Mouse (Mus musculus) left cerebral cortex, adult 8-10 months (tissue): ENCODE data around the gene Wdfy1. TPM values are rescaled to one million over a fixed set of nuclear protein-coding genes. Genes with fewer than 3 reads are reported as not detected.

Experiments used
- DNase-seq, 2 experiments: peaks; one replicate each; pipeline ENCODE4 v3.0.0; 2022; ENCODE audit warnings: low spot score in 2 of 2
- total RNA-seq, 4 experiments: library from RNA; stranded (reverse); gene quantifications; 2 replicates each; pipeline ENCODE4 v1.2.4; 2022

The Wdfy1 gene
- total RNA-seq, 4 experiments from 2014 or later, result 37.3 to 40.2 (median 38.7) TPM

DNA sequence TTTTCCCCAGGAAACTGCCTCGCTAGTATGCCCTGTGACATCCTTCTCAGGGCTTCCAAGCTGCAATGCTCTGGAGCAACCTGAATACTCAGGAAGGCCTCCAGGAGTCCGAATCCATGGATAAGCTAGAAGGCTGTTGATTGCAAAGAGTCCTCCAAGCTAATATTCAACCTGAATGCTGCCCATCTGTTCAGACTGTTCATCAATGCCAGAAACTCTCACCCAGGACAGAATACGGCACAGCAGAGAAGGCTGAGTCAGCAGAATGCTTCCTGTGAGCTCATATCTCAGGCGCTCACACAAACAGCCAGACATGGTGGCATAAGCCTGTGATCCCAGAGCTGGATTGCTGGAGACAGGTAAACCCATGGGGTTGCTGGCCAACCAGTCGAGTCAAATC lies 62.9 kb downstream of the Wdfy1 start:
- no peak for DNase-seq

DNA sequence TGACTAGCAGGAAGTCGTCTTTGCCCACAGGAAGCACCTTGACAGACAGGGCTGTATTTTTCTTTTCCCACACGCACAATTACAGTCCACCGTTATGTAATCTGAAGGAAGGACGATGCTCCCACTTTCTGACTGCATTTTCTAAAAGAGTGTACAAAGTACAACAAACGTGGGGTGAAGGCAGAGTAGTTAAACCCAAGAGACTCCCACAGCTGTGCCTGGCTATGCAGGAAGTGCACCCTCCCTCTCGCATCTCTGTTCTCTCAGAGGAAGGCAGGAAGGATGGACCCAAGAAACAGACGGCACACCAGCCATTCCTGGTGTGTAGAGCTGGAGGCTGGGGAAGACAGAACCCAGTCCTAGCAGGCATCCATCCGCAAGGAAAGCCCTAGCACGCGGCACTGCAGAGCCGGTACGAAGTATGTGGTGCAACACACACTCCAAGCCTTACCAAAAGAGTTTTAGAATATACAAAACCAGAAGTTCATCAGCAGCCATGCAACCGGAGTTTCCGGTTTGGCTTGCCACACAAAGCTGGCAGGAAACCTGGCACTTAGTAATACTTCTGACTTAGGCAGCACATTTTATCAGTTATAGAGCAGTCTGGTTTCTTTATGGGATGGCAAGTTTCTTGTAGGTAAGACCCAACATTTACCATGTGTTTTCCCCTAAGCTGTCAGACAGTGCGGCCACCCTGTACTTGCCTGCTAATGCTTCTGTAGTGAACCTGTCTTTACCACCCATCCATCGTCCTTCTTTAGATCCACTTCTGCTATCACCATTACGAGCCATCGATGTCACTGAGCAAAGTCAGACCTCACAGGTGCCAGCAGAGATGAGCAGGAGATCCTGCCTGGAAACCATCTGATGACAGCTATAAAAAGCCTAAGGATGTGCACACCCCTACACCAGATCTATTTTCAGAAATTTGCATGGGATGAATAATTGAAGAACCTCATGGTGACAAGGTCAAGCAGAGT lies 64.5 kb downstream of the Wdfy1 start:
- peak in 1 of 2 experiments; percentile 48 for DNase-seq

DNA sequence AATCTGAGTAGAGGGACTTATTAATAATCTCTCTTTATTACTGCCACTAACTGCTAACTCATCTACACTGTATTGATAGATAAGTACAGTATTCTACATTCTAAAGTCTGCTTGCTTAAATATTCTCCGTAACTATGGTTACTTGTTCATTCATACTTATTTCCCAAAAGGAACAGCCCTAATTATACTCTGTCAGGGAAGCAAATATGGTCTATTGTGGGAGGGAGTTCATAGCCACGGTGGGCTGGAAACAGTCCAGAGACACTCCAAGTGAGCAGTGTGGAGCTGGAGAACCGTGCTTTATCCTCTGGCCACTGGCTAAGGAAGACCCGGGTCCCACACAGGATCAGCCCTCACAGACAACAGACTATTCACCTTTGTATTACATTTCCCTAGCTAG lies 65.3 kb downstream of the Wdfy1 start:
- no peak for DNase-seq

DNA sequence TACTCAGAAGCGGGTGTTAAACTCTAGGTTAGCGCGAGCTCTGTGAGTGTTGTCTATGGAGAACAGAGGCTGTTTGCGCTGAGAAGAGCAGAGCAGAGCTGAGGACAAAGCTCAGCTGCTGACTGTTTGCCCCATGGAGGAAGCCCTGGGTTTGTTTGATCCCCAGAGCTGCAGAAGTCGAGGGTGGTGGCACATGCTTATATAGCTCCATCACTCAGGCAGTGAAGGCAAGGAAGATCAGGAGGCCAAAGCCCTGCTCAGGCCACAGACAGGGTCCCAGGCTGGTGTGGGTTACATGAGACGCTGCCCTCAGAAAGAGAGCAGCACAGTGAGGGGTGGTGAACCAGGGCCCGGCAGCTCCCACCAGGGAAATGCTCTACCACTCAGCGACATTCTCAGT lies 65.7 kb downstream of the Wdfy1 start:
- no peak for DNase-seq

DNA sequence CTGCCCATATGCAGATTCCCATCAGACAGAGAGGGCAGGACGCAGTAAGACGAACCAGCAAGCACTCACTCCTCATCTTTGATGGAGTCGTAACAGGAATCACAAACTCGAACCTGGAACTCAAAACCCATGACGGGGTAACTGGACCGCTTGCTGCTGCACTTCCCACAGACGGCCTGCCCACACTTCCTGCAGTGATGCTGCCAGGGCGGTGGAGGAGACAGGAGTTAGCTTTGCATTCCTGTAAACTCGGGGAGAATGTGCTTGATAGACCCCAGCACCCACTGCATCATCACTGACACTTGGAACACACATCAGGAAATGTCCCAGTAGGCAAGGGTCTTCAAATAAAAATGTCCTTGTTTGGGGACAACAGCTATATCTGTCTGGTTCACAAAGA lies 68.6 kb downstream of the Wdfy1 start:
- DNase-seq, result no peak

DNA sequence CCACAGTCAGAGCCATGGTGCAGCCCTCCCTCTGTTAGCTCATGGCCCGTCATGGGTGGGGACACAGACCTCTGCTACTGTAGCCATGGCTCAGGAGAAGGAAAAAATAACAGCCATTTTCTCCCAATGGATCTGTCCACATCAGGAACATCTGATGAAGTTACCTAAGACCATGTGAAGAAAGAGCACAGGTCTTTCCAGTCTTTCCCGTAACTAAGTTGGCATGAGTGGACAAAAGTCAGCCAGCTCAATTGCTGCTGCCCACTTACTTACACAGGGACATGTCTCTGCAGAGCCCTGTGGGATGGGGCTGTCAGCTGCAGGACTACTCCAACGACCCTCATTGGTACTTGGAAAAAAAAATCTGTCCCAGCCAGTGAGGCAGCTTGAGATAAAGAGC lies 69.2 kb downstream of the Wdfy1 start:
- no peak for DNase-seq

DNA sequence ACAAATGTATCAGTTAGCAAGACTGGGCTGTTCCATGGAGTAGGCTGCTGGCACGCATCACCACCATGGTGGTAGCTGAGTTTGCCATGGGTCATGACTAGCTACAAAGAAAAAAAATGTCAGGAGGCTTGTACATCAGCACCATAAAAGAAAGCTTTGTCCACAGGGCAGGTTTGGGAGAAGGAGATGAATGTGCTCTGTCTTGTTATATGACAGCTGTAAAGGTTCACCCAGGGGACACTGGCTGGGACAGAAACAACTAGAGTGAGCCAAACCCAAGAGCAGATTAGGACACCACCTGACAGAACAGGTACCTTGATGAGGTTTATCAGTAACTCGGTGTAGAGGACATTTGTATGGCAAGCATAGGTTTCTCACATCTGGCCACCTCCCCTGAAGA lies 71.3 kb downstream of the Wdfy1 start:
- no peak for DNase-seq

DNA sequence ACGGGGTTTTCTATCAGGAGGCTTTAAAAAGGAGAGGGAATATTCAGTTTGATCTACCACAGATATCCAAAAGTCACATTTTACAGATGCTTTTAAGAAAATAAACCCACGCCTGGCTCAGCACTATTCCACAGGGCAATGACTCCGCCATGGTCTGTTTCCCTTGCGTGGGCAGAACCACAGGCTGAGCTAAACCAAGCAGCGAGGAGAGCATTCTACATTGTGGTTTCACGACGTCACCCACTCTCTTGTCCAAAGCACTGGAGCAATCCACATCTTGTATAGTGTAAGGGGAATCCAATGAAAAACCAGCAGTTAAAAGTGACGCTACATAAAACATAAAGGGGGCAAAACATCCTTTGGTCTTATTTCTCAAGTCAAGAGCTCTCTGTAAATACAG lies 72.4 kb downstream of the Wdfy1 start:
- no peak for DNase-seq

DNA sequence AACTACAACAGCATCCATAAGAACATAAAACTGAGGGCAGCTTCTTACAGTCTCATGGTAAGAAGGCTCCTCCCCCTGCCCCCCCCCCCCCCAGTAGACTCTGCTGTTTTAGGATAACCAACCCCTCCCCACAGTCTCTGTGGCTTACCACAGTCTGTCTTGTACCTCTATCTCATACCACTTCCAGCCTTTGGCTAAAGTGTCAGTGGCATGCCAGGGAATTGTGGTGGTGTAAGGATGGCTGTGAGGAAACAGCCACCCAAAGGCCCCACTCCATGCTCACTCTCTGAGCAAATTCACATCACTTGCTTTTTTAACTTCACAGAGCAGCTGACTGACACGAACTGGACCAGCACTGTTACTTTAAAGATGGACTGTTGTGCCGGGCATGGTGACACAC lies 77.4 kb downstream of the Wdfy1 start:
- DNase-seq, result no peak

DNA sequence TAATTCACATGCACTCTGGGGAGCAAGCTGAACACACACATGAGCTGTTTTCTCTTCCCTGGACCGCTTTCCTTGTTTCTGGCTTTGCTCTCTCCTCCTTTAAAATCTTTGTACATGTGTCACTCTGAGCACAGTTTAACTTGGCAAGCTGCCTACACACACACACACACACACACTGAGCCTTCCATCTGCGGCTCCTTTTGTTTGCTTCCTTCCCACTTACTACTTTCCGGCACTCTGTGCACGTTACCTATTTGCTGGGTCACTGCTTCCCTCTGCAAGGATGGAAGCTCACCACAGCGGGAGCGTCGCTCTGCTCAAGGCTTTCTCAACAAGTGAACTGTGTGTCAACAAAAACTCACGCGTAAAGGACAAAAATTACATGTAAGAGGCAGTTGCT lies 78.6 kb downstream of the Wdfy1 start:
- no peak for DNase-seq

DNA sequence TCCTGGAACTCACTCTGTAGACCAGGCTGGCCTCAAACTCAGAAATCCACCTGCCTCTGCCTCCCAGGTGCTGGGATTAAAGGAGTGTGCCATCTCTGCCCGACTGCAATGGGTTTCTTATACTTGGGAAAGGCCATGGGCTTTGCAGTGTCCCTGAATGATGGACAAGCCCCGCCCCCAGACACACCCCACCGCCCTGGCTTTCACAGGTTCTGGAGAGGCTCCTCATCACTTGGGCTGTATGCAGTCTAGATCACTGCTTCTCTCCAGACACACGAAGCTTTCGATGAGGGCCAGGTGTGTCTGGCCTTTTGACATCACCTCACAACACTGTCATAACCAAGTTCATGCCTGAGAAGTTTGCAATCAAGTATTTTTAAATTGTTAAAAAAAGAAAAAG lies 79.0 kb downstream of the Wdfy1 start:
- DNase-seq, result no peak

DNA sequence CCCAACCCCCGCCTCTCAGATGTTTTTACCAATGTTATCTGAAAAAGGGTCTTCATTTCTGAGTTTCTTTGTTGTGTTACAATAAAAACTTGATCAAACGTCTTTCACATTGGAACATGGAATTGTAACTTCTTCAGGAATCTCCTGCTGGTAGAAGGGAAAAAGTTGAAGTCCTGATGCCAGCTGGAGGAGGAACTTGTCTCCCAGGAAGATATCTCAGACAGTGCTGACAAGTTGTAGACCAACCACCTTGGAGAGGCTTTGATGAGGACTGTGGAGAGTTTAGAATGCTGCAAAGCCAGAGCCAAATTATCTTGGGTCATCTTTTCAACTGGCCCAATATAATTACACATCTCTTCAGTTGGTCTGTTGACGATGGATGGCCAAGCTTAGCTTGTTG lies 83.5 kb downstream of the Wdfy1 start:
- no peak for DNase-seq

DNA sequence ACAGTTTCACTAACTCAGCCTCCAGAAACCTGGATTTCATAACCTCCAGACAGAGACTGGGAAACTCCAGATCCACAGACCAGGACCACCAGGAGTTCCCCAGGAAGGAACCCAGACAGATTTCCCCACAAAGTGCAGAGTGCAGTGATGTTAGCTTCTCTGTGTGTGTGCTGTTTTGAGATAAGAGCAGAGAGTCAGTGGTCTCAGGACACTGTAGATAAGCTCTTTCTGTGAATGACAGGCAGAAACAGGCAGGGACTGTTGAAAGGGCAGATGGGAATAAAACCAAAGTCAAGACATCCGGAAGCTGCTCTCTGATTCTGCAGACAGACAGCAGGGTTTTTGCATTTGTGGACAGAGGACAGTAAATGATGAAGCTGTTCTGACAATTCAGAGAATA lies 88.7 kb downstream of the Wdfy1 start:
- no peak for DNase-seq

DNA sequence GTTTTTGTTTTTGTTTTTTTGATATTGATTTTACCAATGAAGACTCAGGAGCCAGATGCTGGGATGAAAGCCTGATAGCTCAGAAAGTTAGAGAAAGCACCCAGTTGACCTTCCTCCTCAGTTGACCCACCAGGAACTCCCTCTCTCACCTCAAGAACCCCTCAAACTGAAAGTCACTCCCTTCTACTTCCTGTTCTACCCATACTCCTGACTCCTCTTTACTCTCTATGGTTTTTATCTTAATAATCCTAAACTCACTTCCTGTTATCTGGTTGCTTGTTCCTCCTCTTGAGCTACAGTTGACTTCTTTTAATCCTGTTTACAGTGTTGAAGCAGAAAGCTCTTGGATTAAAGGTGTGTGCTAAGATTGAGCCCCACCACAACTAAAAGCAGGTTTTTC lies 91.9 kb downstream of the Wdfy1 start:
- DNase-seq, result no peak

DNA sequence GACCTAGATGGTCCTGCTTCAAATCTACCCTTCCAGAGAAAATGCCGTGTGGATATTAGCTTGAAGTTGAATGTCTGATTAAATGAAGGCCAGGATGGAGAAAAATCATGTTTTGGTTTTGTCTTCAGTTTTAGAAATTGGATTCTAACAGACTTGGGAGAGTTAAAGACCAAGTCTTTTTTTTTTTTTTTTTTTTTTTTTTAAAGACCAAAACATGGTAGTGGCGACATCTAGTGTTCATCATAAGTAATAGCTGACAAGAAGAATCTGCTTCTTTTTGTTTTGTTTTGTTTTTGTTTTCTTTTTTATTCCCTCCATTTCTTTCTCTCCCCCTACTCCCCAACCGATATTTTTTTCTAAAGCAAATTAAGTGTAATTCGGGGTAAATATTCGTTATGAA lies 93.0 kb downstream of the Wdfy1 start:
- no peak for DNase-seq

DNA sequence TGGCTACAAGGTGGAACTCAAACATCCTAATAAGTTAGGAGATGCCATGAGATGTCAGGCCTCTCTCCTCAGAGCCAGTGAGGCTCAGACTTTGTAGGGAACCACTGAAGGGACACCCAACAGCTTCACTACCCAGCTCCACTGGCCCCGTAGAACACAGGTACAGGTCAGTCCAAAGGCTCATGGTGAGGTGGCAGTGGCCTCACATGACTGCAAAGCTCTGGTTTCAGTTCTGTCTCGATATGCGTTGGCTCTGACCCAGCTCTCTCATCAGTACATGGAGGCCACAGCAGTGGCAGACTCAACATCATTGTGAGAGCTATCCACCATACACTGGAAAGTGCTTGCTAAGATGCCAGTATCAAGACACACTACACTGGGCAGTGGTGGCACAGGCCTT lies 95.2 kb downstream of the Wdfy1 start:
- no peak for DNase-seq

DNA sequence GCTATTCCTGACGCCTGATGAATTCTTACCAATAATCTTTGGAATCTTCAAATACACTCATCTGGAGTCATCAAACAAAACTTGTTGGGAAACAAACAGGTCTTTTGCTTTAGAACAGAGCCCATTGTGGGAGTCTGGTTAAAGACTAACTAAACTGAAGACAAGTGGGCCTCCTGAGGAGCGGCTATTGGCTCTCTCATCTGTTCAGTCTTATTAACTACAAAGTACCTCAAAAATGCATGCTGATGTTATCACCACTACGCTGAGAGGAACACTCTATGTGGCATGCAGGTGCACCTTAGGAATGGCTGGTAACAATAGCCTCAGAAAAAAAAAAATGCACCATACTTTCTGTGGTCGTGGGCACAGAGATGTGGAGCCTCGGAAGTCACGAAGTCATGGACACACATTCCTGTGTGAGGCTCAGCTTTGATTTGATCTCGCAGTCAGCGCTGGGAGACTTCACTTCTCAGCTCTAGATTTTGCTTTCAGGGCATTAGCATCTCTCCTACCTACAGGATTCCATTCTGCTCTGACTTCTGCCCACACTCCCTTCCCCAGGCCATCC lies 97.7 kb downstream of the Wdfy1 start:
- no peak for DNase-seq

DNA sequence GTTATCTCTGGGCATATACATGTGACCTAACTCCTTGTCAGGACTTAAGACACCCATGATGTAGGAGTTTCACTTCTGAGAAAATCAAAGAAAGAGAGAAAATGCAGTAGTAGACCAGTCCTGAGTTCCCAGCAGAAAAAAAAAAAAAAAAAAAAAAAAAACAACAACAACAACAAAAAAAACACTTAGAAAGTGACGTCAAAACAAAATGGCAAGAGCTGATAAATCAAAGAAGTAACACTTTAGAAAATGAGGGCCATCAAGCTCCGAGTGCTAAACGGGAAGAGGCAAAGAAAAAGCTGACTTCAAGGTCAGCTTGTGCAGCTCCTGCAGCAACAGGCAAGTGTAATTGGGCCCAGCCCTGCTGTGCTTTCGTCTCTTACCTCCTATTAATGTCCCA lies 100.2 kb downstream of the Wdfy1 start:
- DNase-seq, result no peak

DNA sequence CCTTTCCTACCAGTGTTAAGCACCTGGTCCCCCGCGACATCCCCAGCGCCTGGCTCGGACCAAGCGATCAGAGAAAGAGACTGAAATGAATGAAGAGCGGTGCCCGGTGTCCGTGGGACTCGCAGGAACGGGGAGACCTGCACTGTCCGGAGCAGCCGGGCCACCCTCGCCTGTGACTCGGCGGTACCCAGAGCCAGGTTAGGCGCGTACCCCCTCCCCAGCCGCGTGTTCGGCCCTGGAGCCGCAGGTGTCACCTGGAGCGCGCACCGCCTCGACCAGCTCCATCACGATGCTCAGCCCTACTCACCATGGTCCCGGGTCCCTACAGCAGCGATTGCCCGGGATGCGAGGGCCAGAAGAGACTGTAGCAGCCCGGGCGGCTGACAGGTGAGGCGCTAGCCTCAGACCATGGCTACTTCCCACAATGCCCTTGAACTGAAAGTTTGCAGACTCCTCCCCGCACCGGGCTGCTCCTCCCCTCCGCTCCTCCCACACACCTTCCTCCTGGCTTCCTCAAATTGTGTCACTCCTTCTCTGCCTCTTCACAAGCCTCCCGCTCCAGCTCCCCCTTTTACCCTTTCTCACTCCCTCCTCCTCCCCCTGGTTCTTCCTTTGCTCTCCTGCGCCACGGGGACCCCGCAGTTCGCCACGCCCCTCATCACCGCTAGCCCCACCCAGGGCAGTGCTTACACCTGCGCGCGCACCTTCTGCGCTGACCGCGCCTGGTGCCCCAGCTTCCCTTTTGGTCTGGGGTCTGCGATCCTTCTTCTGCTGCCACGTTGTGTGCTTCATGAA lies 104.2 kb downstream of the Wdfy1 start, which contains the start of gene Ap1s3:
Gene Ap1s3 (minus strand): TSS at position 430 of the 795 bp plus-strand sequence.
- DNase-seq, result peak; percentile 18 to 23

DNA sequence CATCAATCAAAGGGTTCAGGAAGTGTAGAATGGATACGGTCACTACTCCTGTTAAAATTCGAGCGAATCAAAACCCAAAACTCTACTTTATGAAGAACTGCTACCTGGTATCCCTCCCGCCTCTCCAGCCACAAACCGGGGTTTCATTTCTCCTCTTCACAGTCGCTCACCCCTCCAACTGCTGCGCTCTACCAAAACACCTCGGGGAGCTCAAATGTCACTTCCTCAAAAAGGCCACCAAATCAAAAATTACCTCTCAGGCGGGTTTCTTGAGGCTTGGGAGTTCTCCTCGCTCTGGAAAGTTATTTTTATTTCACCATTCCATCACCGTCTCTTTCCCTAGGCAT lies 104.8 kb downstream of the Wdfy1 start:
- no peak for DNase-seq

DNA sequence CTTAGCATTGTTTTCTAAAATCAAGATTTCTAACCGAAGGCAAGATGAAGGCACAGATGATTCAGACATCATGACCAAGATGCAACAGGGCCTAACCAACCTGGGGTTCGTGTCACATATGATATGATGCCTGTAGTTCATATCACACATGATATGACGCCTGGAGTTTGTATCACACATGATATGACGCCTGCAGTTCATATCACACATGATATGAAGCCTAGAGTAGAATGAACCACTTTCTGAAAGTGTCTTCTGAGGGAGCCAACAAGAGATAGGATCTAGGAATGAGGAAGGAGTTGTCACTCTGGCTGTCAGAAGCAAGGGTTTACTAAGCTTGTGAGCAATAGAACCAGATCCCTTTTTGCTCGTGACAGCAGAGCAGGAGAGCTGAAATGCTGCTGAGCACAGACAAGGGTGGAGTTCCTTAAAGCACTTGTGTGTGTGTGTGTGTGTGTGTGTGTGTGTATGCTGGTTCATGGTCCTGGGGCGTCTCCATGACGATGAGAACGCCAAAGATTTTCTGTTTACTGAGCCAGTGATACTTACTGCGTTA lies 106.4 kb downstream of the Wdfy1 start:
- no peak for DNase-seq

DNA sequence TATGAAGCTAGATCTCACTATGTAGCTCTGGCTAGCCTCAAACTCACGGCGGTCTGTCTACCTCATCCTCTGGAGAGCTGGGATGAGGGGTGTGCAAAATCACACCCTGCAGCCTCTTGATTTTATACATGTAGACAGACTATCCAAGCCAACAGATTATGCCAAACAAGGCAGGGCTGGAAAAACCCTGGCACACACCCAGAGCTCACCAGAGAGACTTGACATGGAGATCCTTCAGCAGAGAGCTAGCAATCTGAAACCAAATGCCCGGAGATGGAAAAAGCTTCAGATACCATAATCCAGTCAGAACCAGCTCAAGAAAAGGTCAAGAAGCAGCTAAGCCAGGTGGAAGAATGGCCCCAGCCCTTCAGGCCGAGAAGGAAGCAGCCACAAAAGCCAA lies 111.0 kb downstream of the Wdfy1 start:
- DNase-seq, result no peak
